Mouse (Mus musculus): ENCODE measurements around the gene Slc22a12.

GRCm38 (mm10) chr19:6498350-6499131 lies 44.3 kb downstream of the Slc22a12 start:
- TF ChIP-seq POLR2A (IDR thresholded peaks at IDR 0.05; ENCODE audit: low read depth, low read length), result no peak
- TF ChIP-seq CTCF (conservative IDR thresholded peaks at IDR 0.05; ENCODE audit: insufficient read depth, insufficient read length, low read depth, low read length), result no peak

All from kidney, adult 2 months (tissue).